Mouse (Mus musculus) heart, postnatal 0 days (tissue): ENCODE results near the gene Evx1. TPM values are rescaled to one million over a fixed set of nuclear protein-coding genes. Genes with fewer than 3 reads are reported as not detected.
A peak's percentile ranks its signal among the peaks of the same experiment; 100 is the strongest.

Source experiments
- ATAC-seq: fragments of 200-750 bp; cut with Nextera tagmentation; 2 replicates; pipeline ENCODE4 v1.8.0; 2017; ENCODE audit warnings: low read depth, moderate number of reproducible peaks, moderate library complexity; ENCODE audit not compliant: insufficient read depth
- DNase-seq: peaks from one replicate; pipeline ENCODE4 v3.0.0-alpha.2; 2016; ENCODE audit warnings: low spot score
- H3K27ac ChIP-seq: fragments of 300-500 bp; sonication (generic); 2 replicates; pipeline ENCODE4 v1.5.1; 2014; ENCODE audit warnings: low read depth, mild to moderate bottlenecking
- H3K27me3 ChIP-seq: fragments of 300-500 bp; sonication (generic); 2 replicates; pipeline ENCODE4 v1.6.1; 2014; ENCODE audit warnings: low read length, mixed read lengths; ENCODE audit not compliant: control insufficient read depth, insufficient read depth
- H3K36me3 ChIP-seq: fragments of 300-500 bp; sonication (generic); replicated peaks from 2 replicates; pipeline ENCODE4 v1.6.1; 2014; ENCODE audit warnings: low read length, mixed read lengths; ENCODE audit not compliant: control insufficient read depth, insufficient read depth
- H3K4me1 ChIP-seq: fragments of 300-500 bp; sonication (generic); 2 replicates; pipeline ENCODE4 v1.6.1; 2014; ENCODE audit warnings: antibody characterized with exemption; ENCODE audit not compliant: control insufficient read depth, insufficient read depth
- H3K4me2 ChIP-seq: fragments of 300-500 bp; sonication (generic); 2 replicates; pipeline ENCODE4 v1.6.1; 2014; ENCODE audit warnings: low read depth, mild to moderate bottlenecking, low read length, moderate library complexity
- H3K4me3 ChIP-seq: fragments of 300-500 bp; sonication (generic); 2 replicates; pipeline ENCODE4 v1.5.1; 2014; ENCODE audit warnings: low read depth, low read length
- H3K9ac ChIP-seq: fragments of 300-500 bp; sonication (generic); replicated peaks from 2 replicates; pipeline ENCODE4 v1.6.1; 2014; ENCODE audit warnings: low read depth, low read length, mixed read lengths
- H3K9me3 ChIP-seq: fragments of 300-500 bp; sonication (generic); replicated peaks from 2 replicates; pipeline ENCODE4 v1.6.1; 2016; ENCODE audit warnings: low read length; ENCODE audit not compliant: control insufficient read depth
- CTCF ChIP-seq: IDR thresholded peaks from 2 replicates; pipeline ENCODE4 v1.5.1; 2016; ENCODE audit warnings: antibody characterized with exemption, control low read depth, low read depth
- EP300 ChIP-seq: IDR thresholded peaks from 2 replicates; pipeline ENCODE4 v1.6.1; 2016; ENCODE audit warnings: antibody characterized with exemption, low read depth
- WGBS: fragments of 180-500 bp; shearing (Covaris S2); extraction: QIAGEN DNeasy Blood & Tissue Kit; methylation state at CpG from one replicate; pipeline ENCODE4 v1.1.7; 2014; 5-methylcytosine and 5-hydroxymethylcytosine counted together
- polyA plus RNA-seq: library from polyadenylated mRNA; unstranded; fragments of >200 nt; fragmentation: Nextera tagmentation; extraction: Ambion mirVana; gene quantifications from 2 replicates; pipeline ENCODE4 v1.2.1, GENCODE M21; 2015
- total RNA-seq: library from RNA; depleted of rRNA; stranded (reverse); fragments of >200 nt; gene quantifications from 2 replicates; pipeline ENCODE4 v1.2.3, GENCODE M21; 2014; ENCODE audit warnings: low replicate concordance

Evx1 gene
- total and polyA plus RNA-seq, 2 experiments from 2014 or later: 0.15 TPM; not detected in 1

- no peak overlapping the region for H3K27ac ChIP-seq
- H3K27me3 ChIP-seq: peaks cover 98% of the 10 kb centered on the region
- no peak for ATAC-seq
- no peak for DNase-seq
- H3K36me3 ChIP-seq: no peaks in the 10 kb centered on the region
- 22% methylated on average over 5 of the region's 5 CpGs for WGBS
- H3K9ac ChIP-seq: no peak overlapping the region
- TF ChIP-seq EP300 (no peak), CTCF (no peak)
- H3K4me2 ChIP-seq: no peak overlapping the region
- no peaks in the 10 kb centered on the region for H3K9me3 ChIP-seq
- no peaks in the 10 kb centered on the region for H3K4me1 ChIP-seq
- no peak overlapping the region for H3K4me3 ChIP-seq
Measured at GRCm38 (mm10) chr6:52267221-52267620, 46.1 kb upstream of the Evx1 start.

DNA sequence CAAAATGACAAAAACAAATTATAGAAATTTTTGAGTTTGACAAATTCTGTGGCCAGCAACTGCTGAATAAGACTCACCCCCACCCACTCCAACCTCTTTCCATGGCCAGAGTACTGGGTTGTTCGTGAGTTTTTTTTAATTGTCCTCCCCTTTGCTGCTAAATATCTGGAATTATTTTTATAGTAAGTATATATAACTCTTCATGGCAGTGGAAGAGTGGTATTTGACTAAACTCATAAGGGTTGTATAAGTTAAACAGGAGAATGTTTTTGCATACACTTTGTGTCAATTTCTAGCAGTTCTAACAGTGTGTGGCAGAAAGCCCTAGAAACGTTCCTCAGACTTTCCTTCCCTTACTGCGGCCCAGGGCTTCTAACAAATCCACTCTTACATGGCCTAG lies 45.6 kb upstream of the Evx1 start:
- ATAC-seq: no peak
- H3K9me3 ChIP-seq: no peaks in the 10 kb centered on the region

DNA sequence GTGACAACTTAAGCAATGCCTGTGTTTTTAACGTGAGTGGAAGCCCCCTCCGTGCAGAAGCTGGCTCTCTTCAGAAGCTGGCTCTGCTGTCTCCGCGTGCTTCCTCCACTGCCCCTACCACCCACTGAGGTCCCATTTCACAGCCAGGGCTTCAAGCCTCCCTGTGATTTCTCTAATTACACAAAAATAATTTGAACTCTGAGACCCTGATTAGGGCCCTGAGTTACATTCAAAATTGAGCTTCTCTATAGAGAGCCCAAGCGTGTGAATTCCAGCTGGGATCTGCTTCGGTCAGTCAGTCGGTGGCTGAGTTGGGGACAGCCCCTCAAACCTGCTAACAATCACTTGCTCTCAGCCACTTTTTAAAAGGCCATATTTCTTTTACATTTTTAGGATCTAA lies 45.0 kb upstream of the Evx1 start:
- Histone ChIP-seq H3K4me3 (no peak overlapping the region), H3K9me3 (no peaks in the 10 kb centered on the region)
- DNase-seq: no peak

More for the DNA sequence above, 45.6 kb upstream of the Evx1 start:
- H3K27me3 ChIP-seq: peaks cover 98% of the 10 kb centered on the region
- no peak overlapping the region for H3K9ac ChIP-seq
- H3K4me3 ChIP-seq: no peak overlapping the region
- WGBS: 9% methylated on average over 3 of the region's 3 CpGs
- H3K27ac ChIP-seq: no peak overlapping the region
- DNase-seq: no peak
- no peaks in the 10 kb centered on the region for H3K4me1 ChIP-seq
- H3K36me3 ChIP-seq: no peaks in the 10 kb centered on the region
- TF ChIP-seq EP300: no peak
- no peak for TF ChIP-seq CTCF
- H3K4me2 ChIP-seq: no peak overlapping the region

DNA sequence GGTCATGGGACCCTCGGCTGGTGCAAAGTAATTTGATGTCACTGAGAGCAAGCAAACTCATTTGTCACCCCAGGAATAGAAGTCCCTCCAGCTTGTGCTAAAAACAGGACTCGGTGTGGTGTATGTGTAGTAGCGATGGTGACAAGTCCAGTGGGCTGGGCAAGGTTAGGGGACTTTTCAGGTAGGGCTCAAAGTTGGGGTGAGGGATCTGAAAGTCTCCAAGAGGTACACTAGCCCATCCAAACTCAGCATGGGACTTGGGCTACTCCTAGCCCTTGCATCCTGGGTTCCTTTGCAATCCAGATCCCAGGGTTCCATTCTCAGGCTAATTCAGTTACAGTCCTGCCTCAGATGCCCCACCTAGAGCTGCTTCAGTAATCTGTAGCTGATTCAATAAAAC lies 44.5 kb upstream of the Evx1 start:
- no peaks in the 10 kb centered on the region for H3K4me1 ChIP-seq
- no peak overlapping the region for H3K4me2 ChIP-seq
- TF ChIP-seq CTCF (no peak), EP300 (no peak)
- no peak overlapping the region for H3K27ac ChIP-seq
- no peak for DNase-seq
- no peaks in the 10 kb centered on the region for H3K36me3 ChIP-seq
- no peak overlapping the region for H3K4me3 ChIP-seq
- no peak for ATAC-seq
- 4% methylated on average over 3 of the region's 3 CpGs for WGBS
- H3K9me3 ChIP-seq: no peaks in the 10 kb centered on the region
- no peak overlapping the region for H3K9ac ChIP-seq
- H3K27me3 ChIP-seq: peaks cover 98% of the 10 kb centered on the region

More for the DNA sequence above, 45.0 kb upstream of the Evx1 start:
- Histone ChIP-seq H3K4me1 (no peaks in the 10 kb centered on the region), H3K36me3 (no peaks in the 10 kb centered on the region), H3K9ac (no peak overlapping the region), H3K27me3 (peaks cover 98% of the 10 kb centered on the region), H3K4me2 (no peak overlapping the region), H3K27ac (no peak overlapping the region)
- WGBS: 10% methylated on average over 7 of the region's 7 CpGs
- no peak for TF ChIP-seq CTCF
- no peak for ATAC-seq

GRCm38 (mm10) chr6:52270494-52271480 lies 42.5 kb upstream of the Evx1 start:
- H3K9me3 ChIP-seq: no peaks in the 10 kb centered on the region
- H3K9ac ChIP-seq: no peak overlapping the region
- 11% methylated on average over 23 of the region's 23 CpGs for WGBS
- DNase-seq (no peak), ATAC-seq (no peak)
- no peak overlapping the region for H3K27ac ChIP-seq
- no peaks in the 10 kb centered on the region for H3K36me3 ChIP-seq
- H3K4me1 ChIP-seq: no peaks in the 10 kb centered on the region
- TF ChIP-seq CTCF: peak; percentile 56
- no peak for TF ChIP-seq EP300
- H3K4me3 ChIP-seq: no peak overlapping the region
- H3K4me2 ChIP-seq: no peak overlapping the region
- H3K27me3 ChIP-seq: peaks cover 98% of the 10 kb centered on the region
